Mouse (Mus musculus) gastrocnemius, postnatal 4 days (tissue): ENCODE data around the gene Ccr1l1. TPM values are rescaled to one million over a fixed set of nuclear protein-coding genes. Genes with fewer than 3 reads are reported as not detected.

Source experiments
- DNase-seq, 2 experiments: peaks; one replicate each; pipeline ENCODE4 v3.0.0; 2021 to 2022; ENCODE audit warnings: low spot score in 2 of 2, mixed read lengths in 2 of 2
- total RNA-seq, 2 experiments: library from RNA; stranded (reverse); gene quantifications; 2 replicates each; pipeline ENCODE4 v1.2.3; 2021

Gene Ccr1l1
- total RNA-seq, 2 experiments from 2014 or later = not detected

DNA sequence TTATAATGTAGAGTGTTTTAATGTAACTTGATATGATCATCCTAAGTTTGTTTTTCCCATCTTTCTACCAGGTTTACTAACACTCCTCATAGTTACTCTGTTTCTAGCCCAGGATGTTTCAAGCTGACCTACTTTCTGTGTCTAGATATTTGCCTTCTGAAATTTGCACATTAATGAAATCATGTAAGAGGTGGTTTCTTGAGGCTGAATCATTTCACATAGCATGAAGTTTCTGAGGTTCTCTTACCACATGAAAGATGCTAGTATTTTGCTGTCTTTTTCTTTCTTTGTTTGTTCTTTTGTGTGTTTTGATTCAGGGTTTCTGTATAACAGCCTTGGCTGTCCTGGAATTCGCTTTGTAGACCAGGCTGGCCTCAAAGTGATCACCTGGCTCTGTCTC, 18.0 kb downstream of the Ccr1l1 start:
- DNase-seq = no peak

DNA sequence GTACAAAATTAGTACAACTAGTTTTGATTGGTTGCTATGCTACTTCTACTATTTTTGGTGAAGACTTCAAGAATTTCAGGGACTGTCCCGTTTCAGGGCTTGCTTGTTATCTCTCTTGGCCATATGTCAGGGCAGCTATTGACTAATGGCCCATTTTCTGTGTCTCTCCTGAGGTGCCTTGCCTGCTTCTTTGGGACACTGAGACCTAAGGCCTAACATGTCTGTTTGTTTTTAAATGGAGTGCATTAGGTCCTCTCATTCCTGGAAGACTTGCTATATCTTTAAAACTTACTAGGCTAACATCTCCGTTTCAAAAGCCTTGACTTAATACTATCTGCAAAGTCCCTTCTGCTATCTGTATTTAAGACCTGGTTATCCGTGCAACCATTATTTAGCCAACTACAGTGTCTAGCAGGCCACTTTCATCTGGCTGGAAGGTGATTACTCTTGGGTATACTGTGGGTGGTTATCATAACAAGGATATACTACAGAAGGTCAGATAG, 20.2 kb downstream of the Ccr1l1 start:
- no peak for DNase-seq

GRCm38 (mm10) chr9:123956892-123957291, 21.3 kb downstream of the Ccr1l1 start:
- no peak for DNase-seq

DNA sequence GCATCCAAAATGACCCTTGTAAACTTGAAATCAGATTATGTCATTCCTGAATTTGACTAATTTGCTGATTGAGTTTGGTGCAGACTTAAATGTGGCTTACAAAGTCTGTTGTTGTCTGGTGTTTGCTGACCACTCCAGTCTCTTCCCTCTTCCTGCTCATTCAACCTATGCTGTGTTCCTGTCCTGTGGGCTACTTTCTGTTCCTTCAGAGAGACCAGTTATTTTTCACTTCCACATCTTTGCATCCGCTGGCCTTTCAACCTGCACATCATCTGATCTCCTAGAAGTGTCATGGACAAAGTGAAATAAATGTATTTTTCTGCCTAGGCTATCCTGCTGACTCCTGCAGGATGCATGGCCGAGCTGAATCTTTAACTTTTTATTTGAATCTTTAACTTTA, 24.7 kb downstream of the Ccr1l1 start:
- no peak for DNase-seq

GRCm38 (mm10) chr9:123951176-123951575, 27.0 kb downstream of the Ccr1l1 start:
- DNase-seq = no peak

- DNase-seq = no peak
Measured at GRCm38 (mm10) chr9:123949432-123949831, 28.8 kb downstream of the Ccr1l1 start.

DNA sequence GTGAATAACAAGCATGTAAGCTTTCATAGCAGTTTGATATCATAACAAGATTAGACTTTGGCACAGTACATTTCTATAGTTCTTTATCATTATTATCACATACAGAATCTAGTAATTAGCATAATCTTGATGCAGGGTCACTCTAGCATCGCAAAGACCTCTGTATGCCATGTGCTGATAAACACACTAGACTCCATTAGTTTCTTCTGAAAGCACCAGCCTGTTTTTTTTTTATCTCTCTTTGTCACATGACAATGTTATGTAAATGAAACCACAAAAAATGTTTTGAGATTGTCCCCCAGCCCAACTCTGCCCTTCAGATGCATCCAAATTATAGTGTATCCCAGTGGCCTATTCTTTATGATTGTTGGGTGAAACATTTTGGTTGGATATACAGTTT, 30.4 kb downstream of the Ccr1l1 start:
- DNase-seq = no peak

DNA sequence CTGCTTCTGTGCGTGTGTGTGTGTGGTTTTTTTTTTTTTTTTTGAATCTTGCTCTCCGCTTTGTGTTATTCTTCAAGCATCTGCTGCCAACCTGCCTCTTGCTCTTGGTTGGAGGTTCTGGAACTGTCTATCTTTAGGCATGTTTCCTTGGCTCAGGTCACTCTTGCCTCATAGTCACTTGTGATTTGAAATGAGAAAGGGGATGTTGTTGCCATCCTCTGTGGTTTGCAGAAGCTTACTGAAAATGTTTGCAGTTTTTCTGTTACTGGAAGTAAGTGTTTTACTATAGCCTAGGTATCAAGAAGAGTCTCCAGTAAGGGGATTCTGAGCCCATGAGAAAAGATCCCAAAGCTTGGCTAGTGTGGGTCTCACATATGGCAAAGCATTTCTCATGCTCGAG, 36.2 kb downstream of the Ccr1l1 start:
- DNase-seq = no peak

- DNase-seq = no peak
Measured at GRCm38 (mm10) chr9:123941316-123941715, 36.9 kb downstream of the Ccr1l1 start.

- DNase-seq = no peak
Measured at GRCm38 (mm10) chr9:123940628-123941027, 37.6 kb downstream of the Ccr1l1 start.

DNA sequence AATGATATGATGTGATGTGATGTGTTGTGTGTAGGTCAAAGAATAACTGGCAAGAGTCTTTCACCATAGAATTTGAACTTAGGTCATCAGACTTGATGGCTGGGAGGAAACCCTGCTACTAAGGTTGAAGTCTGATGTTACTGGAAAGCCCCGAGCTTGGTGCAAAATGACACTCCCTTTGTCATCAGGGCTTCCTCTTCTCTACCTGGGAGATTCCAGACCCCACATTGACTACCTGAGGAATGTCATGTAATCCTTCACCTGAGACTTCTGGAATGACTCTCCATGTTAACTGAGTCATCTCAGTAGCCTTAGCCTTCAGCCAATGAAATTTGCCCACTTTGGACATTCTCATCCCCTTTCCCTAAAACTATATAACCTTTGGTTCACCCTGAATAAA, 38.0 kb downstream of the Ccr1l1 start:
- no peak for DNase-seq

DNA sequence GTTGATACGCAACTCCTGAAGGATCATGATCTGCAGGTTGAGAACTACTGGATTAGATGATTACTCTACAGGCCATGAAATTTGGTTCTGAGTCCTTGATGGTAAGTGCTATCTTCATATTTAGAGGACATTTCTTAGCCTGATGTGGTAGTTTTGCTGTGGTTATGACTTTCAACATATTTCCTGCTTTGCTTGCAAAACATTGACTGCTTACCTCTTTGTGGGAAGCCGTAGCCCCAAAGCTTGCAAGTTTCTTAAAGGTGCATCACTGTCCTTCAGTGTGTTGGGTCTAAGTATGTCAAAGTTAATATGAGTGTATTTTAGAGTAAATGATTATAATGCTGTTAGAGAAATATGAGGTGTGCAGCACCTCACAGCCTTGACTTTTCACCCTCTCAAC, 40.2 kb downstream of the Ccr1l1 start:
- no peak for DNase-seq

DNA sequence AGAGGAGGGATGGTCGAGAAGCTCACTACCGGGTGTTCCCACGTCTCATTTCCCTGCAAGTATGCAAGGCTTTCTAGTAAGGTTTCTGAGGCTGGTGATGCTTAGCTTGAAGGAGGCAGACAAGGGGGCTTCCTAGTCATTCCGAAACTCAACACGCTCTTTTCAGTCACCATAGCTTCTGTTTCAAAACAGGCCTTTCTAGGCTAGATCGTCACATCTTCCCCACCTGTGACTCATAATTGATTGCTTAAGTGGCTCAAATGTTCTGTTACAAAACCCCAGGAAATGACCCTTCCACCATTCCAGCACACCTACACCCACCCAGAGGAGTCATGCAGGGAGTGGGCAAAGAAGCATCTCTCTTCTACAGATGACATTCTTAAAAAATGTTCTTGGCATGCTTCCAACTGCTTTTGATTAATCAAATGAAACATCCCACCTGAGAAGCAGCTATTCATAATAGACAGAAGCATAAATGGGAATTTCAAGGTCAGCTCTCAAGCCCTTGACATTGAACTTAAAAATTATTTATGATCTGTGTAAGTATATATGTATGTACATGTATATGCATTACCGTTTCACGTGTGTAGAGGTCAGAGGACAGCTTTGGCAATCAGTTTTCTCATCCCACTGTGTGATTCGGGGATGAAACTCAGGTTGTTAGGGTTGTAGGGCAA, 41.5 kb downstream of the Ccr1l1 start:
- DNase-seq = no peak

GRCm38 (mm10) chr9:123935776-123936175, 42.4 kb downstream of the Ccr1l1 start:
- no peak for DNase-seq

DNA sequence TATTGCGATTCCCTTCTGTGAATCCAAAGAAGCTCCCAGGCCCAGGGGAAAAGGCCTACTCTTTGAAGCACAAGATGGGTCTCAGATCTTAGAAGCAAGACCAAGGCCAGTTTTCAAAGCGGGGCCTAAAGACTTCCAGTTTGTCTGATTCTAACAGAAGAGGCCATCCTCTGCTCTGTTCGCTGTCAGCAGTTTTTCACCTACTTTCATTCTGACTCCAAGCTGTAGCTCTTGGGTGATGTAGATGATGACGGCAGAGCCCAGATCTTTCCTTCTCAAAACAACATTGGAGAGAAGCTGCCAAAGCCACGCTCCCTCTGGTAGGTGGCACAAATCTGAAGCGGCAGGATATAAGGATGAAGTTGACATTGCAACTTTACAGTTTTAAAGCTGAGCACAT, 42.9 kb downstream of the Ccr1l1 start:
- no peak for DNase-seq

- no peak for DNase-seq
Measured at GRCm38 (mm10) chr9:123933716-123934445, 44.3 kb downstream of the Ccr1l1 start.

DNA sequence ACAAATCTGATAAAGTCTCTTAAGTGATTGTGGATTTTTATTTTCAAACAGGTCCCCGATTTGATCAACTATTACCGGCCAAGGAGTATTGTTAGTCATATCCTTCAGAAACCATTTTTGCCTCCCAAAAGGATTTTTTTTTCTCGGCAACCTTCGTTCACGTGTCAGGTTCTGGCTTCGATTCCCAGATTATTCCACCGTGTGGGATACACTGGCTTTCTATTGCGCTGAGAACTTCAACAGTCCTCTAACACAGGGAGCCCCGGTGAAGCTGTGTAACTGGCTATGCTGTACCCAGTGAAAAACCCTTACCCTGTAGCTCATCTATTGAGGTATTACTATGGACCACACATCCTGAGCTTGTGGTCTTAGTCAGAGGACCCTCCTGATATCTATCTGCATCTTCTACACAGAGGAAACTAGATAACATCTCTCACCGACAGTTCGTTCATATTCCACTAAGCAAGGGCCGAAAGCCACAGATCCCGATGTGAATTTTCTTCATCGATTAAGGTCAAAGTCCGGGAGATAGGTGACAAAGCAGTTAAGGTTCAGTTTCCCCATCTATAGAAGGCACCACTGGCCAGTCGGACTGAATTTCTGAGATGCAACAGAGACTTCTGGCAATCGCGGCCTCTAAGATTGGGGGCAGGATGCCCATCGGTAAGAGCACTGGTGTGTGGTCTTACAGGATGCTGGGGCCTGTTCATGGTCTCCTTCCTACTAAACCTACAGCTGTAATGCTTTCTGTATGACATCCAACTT, 45.1 kb downstream of the Ccr1l1 start:
- no peak for DNase-seq

DNA sequence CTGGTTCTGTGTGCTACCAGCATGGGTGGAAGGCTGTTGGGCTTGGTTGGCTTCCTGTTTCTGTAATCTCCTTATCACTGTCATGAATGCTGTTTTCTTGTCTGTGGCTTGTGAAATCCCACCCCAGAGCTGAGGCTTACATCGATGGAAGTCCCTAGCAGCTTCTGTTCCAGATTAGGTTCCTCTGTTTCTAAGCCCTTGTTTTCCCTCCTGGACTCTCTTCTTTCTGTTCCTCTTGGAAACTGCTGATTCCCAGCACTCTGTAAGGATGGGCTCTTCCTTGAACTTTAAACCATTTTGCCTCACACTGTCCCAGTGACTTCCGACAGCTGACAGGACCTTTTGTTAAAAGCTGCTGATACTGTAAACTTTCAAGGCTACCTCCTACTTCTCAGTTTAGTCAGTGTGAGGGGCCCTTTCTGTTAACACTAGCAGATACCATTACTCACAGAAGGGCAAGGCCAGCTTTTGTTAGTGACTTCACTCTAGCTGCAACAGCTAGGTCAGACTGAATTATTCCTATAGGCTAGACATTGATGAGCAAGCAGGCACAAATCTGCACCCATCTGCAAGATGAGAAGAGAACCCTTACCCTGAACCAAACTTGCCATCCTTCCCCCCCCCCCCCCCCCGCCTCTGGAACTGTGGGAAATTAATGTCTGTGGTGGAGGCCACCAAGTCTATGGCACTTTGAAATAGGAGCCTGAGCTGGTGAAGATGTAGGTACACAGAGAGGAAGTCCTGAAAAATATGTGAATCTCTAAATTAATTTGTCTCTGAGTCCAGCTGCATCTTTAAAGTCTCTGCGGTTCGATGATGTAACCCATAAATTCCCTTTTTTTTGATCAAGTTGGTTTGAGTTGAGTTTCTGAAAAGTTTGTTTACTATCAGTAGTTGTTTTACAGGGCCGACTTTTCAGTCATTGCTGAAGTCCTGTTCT, 46.2 kb downstream of the Ccr1l1 start:
- no peak for DNase-seq

GRCm38 (mm10) chr9:123930926-123931325, 47.3 kb downstream of the Ccr1l1 start:
- DNase-seq = no peak

DNA sequence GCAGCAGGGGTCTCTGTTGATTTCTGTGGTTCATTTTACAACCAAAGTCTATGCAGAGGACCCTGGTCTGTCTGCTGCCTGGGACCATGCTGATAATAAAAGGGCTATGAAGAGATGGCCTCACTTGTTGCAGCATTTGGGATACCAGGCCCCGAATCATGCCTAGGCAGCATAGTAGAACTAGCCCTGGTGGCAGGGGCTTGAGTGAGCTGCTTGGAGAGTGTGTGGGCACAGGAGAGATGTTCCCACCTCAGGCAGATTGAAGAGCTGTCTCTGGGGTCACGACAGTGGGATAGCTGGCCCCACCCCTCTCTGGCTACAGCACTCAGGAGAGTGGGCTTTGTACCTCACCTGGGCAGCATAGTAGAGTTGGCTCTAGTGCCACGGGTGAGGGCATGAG, 47.7 kb downstream of the Ccr1l1 start:
- DNase-seq = no peak

DNA sequence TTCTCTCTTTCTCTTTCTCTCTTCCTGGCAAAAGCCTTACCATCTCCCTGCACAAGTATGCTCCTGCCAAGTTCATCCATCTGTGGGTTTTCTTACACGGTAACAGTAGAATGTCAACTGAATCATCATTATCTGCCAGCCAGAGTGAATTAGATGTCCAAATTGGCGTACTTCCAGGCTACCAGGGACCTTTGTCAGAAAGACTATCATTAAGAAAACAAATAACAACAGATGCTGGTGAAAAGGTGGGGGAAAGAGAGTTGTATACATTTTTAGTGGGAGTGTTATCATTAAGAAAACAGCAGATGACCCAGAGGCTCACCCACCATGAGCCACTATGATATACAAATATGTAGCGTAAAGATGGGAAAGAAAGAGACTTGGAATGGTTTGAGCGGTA, 48.3 kb downstream of the Ccr1l1 start:
- no peak for DNase-seq
